Mouse (Mus musculus): Measurements from ENCODE around the gene Clec5a.
"Not testable (repeated sequence)": the region's sequence is repeated elsewhere in the genome, so short reads cannot be mapped to it uniquely, and the experiment has no call there.

The Clec5a gene

GRCm38 (mm10) chr6:40585645-40586044 lies at the start of gene Clec5a:
TSS of gene Clec5a (minus strand) at chr6:40585821.
- DNase-seq (ENCODE audit: low spot score in 2 of 2) = no peak

- no peak for DNase-seq (ENCODE audit: low spot score in 2 of 2)
Measured at GRCm38 (mm10) chr6:40634640-40635071, 49.0 kb upstream of the Clec5a start.

DNA sequence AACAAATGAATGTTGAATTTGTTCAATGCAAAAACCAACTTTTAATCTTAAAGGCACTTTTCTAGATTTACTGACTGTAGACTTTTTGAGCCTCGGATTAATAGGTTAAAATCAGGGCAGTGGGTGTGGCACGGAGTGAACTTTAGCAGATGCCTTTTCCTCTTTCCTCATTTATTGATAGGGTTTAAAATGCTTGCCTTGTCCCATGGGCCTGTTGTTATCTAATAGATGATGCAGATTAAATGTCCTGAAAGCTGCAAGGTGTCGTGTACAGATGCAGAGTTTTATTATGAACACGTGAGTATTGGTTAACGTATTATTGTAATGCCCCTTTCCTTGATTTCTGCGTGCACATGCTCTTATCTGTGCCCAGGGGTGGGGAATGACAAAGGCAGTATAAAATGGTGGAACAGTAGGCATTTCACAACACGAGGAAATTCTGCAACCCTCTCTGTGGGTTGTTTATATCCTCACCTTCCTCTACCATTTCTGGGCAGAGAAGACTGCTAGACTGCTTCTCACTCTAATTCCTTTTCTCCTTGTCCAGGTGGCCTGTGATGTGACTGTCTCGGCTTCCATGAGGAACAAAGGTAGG lies 42.9 kb upstream of the Clec5a start, which contains the start of gene Mgam:
Gene Mgam (plus strand): TSS at position 426 of the 595 bp plus-strand sequence.
- no peak for DNase-seq (ENCODE audit: low spot score in 2 of 2)

- DNase-seq (ENCODE audit: low spot score in 2 of 2) = no peak
Measured at GRCm38 (mm10) chr6:40626111-40626510, 40.5 kb upstream of the Clec5a start.

DNA sequence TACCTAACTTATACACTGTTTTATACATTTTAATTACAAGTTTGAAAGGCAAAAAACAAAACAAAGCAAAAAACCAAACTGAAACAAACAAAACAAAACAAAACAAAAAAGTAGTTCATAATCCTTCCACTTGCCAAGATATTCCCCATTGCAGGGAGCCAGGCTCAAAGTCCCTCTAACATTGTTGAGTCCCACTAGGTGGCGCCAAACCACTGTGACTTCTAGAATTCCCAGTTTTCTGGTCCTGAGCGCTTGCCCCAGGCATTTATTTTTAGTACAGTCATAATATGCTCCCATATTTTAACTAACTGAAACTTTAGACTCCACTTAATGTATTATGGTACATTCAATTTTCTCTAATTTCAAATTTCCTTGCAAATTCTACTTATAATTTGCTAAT lies 32.3 kb upstream of the Clec5a start:
- peak; percentile 44 to 55 for DNase-seq (ENCODE audit: low spot score in 2 of 2)

DNA sequence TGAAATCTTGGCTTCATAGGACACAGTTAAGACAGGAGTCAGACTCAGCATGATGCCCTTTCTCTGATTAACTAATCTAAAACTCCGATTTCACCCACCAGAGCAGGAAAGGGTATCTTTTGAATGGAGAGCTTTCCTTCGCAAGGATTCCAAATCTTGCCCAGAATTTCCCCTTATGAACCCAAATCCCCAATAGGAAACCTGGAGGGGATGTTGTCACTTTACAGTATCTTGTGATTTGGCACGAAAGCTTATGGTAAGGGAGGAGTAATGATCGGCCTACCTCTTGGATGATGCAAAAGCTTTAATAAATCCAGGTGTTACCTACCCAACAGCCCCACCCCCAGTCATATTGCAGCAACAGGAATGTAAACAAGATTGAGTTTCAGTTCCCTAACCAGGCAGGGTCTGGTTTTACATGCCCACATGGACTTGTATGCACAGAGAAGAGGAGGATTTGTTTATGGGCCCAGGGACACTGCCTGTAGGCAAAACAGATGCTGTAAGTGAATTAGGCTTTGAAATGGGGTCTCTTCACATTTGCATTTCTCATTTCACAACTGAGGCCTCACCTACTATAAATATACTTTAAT lies 27.7 kb upstream of the Clec5a start, which contains the start of gene Tas2r138:
Gene Tas2r138 (minus strand): TSS at position 51 of the 593 bp plus-strand sequence.
- DNase-seq (ENCODE audit: low spot score in 2 of 2) = no peak

DNA sequence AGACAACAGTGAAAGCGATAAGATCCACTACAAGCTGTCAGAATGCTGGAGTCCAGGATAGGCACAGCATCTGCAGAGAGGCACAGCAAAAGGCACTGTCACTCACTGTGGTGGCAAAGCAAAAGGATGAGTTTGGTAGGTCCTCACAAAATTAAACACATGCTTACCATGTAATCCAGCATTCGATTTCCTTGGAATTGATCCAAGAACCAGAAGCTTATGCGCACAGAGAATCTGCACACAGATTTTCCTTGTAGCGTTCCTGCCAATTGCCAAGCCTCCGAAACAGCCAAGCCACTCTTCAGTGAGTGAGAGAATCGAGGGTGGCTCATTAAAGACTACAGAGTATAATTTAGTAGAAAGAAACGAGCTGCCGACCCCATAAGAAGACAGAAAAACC lies 24.6 kb upstream of the Clec5a start:
- DNase-seq (ENCODE audit: low spot score in 2 of 2) = no peak

GRCm38 (mm10) chr6:40607431-40607830 lies 21.8 kb upstream of the Clec5a start:
- DNase-seq (ENCODE audit: low spot score in 2 of 2) = peak; percentile 28 to 48

DNA sequence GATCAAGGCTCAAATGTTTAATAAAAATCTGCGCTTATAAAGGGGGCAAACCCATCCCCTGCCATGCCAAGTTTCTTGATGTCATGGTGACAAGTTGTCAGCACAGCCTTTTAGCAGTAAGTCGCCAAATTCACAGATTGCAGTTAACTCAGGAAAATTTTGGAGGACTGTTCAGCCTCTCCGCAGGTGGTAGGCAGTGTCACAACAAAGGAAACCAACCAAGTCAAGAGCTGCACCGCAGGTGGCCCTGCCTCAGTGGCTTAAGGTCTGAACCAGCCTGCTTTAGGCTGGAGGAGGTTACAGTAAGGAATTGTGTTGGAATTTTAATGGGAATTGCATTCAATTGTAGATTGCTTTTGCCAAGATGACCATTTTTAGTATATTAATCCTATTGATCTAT lies 12.9 kb upstream of the Clec5a start:
- not testable (repeated sequence) for DNase-seq (ENCODE audit: low spot score in 2 of 2)

GRCm38 (mm10) chr6:40594804-40595550 lies 9.4 kb upstream of the Clec5a start:
- no peak for DNase-seq (ENCODE audit: low spot score in 2 of 2)

- DNase-seq (ENCODE audit: low spot score in 2 of 2) = no peak
Measured at GRCm38 (mm10) chr6:40588346-40588745, 2.7 kb upstream of the Clec5a start.

DNA sequence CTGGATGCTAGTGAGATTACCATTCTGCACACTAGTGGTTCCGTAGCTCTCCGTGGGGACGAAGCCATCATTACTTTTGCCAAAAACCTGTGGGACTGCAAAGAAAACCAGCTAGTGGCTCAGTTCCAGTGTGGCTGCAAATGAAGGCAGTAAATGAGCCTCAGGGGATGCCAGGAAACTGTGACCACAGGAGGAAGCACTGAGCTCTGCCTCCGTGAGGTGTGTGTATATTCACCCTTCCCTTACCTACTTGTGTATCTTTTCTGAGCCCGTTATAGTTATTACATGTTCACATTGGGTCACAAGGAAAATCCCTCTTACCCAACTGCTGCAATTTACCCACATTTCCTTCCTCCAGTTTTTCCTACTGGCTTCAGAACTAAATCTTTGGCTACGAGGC lies 1.3 kb downstream of the Clec5a start:
- DNase-seq (ENCODE audit: low spot score in 2 of 2) = no peak

DNA sequence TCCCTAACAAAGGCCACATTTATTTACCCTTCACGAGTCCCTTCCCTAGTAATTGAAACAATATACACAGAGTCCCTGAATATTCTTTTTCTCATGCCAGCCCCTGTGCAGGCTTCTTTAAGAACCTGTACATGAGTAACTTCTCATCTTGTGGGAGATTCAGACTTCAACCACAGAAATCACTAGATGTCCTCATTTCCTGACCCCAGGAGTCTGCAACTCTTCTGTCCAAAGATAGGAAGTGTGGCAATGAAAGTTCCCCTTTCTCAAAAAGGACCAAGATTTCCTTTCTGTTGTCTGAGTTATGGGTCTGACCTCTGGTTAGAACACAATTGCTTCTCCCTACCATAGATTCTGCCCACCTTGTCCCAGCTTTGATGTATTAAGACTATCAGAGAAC lies 9.3 kb downstream of the Clec5a start:
- DNase-seq (ENCODE audit: low spot score in 2 of 2) = no peak

GRCm38 (mm10) chr6:40573618-40574017 lies 12.0 kb downstream of the Clec5a start:
- no peak for DNase-seq (ENCODE audit: low spot score in 2 of 2)

DNA sequence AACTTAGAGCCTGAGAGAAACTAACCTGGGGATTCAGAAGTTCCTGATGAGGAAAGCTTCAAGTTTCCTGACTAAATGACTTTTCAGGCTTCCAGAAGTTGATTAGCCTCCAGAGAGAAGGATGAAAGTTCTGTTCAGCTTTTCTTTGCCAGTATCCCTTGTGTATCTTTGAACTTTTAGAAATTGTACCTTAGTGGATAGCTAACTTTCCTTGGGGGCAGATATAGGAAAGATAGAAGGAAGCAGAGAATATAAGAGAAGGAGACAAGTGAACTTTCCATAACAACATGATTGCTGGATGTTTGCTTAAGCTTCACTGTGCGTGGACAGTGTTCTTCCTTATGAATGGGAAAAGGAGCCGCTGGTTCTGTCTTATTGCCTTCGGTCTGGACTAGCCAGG lies 16.4 kb downstream of the Clec5a start, which contains the start of gene Olfr460:
Gene Olfr460 (plus strand): TSS at position 301 of the 400 bp plus-strand sequence.
- DNase-seq (ENCODE audit: low spot score in 2 of 2) = no peak

- DNase-seq (ENCODE audit: low spot score in 2 of 2) = no peak
Measured at GRCm38 (mm10) chr6:40554950-40555349, 30.7 kb downstream of the Clec5a start, which contains the start of gene Olfr461. TSS of gene Olfr461 (minus strand) at chr6:40555050.

DNA sequence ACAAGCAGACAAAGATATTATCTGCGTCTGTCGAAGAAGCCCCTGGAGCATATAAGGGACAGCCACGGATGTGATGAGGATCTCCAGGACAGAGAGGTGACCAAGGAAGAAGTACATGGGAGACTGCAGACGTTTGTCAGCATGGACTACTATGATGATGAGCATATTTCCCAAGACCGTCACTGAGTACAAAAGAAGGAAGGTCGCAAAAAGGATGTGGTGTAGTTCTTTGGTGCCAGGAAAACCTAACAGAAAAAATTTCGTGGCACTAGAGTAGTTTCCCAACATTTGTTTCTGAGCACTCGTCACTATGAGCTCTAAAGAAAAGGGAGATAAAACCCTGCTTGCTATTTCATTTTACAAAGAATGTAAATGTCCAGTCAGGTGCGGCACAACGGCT lies 40.9 kb downstream of the Clec5a start:
- no peak for DNase-seq (ENCODE audit: low spot score in 2 of 2)

Measured in frontal cortex, postnatal 25 days (tissue).